Mouse (Mus musculus) urinary bladder, adult 2 months (tissue): ENCODE data around the gene Accsl. TPM values are rescaled to one million over a fixed set of nuclear protein-coding genes. Genes with fewer than 3 reads are reported as not detected.

Experiments
- DNase-seq: peaks from one replicate; pipeline ENCODE4 v3.0.0; 2022; ENCODE audit warnings: low spot score
- polyA plus RNA-seq: library from polyadenylated mRNA; depleted of rRNA; stranded (reverse); fragments of >200 nt; gene quantifications from 2 replicates; pipeline ENCODE4 v1.2.3, GENCODE M21; 2012

The Accsl gene
- polyA plus RNA-seq, 1 experiment = 0.10 TPM

GRCm38 (mm10) chr2:93874606-93875005, 5.6 kb upstream of the Accsl start:
- DNase-seq = no peak

DNA sequence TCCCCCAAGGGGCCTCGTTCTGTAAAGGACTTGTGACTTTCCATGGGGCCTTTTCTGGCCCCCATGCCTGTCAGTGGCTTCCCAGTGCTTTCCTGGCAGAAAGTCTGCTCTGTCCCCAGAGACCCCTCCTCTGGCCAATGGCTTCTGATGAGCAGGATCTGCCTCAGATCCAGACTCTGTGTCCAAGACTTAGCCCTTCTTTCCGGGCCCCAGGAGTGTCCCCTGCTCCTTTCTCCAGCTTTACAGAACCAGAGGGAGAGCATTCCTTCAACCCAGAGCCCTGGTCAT, 5.2 kb upstream of the Accsl start:
- DNase-seq = no peak

DNA sequence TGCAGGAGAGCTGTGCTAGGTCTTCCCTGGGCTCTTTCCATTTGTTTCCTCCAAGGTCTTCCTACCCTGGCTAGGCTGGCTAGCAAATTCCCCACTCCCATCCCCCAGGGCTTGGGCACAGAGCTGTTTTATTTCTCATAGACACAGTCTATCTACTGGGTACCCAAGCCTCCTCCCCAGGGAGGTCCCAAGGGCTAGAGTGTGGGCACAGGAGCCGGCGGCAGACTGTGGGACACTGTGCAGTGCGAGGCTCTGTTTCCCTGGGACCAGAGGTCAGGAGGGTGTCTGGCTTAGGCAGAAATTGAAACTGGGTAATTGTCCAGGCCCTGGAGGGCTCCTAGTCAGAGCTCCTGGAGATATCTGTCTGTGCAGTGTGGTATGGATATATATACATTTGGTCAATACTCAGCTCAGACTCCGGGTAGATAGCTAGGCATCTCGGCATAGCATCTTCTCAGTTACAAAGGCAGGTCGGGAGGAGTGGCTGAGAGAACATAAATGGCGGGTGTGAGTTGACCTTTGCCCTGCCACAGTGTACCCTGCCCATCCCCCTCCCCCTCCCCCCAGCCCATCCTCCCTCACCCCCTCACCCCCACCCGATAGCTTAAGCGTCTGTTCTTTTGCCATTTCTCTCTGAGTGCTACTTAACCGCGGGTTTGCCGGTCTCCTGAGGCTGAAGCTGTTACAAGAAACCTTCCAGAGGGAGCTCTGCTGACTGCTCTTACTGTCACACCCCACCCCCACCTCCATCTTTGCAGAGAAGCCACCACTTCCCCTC, 4.7 kb upstream of the Accsl start:
- no peak for DNase-seq

DNA sequence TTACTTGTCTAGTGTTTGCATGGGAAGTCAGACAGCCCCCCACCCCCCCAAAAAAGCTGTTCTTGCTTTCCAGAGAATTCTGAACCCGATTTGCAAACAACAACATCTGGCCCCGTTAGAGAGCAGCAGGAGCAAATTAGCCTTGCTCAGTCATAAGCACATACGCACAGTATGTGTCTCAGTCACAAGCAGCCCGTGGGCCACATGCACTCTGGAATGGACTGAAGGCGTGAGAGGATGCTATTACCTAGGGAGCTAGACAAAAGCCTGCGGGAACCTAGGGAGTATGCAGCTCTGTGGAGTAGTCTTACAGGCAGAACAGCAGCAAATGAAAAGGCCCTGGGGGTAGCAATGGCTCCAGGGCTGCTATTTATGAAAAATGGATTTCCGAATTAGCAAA, 3.3 kb upstream of the Accsl start:
- DNase-seq = no peak

- no peak for DNase-seq
Measured at GRCm38 (mm10) chr2:93871411-93871925, 2.5 kb upstream of the Accsl start.

DNA sequence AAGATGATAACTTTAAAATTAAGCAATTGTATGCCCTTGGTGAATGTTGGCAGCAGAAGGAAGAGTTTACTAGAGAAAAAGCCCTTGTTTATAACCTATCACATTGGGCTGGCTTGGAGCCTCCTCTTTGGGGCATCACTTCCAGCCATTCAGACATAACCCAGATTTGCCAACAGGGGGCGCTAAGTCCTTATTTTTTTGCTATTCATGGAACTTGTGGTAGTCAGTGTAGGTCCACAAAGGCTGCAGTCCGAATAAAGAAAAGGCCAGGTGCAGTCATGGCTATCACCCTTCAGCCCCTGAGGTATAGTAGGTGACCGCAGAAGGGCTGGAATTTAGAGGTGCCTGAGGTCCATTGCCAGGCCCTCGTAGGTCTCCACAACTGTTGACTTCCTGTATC, 1.9 kb upstream of the Accsl start:
- no peak for DNase-seq

GRCm38 (mm10) chr2:93868566-93868965, 391 bp downstream of the Accsl start:
- DNase-seq = no peak

DNA sequence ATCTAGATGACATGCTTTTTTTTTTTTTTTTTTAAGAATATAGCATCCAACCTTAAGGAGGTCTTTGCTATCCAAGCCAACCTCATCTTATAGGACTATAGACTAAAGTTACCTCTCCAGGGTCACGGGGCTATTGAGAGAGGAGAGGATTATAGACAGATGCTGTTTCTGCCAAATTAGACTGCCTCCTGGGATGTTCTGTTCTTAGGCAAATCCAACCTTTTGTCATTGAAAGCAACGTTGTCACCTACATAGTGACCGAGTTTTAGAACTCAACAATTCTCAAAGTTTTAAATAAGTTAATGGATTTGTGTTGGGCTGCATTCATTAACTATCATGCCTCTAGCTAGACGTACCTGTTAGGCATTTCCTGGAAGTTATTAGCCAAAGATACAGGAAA, 5.7 kb downstream of the Accsl start:
- DNase-seq = no peak

- no peak for DNase-seq
Measured at GRCm38 (mm10) chr2:93858845-93859244, 10.1 kb downstream of the Accsl start.

DNA sequence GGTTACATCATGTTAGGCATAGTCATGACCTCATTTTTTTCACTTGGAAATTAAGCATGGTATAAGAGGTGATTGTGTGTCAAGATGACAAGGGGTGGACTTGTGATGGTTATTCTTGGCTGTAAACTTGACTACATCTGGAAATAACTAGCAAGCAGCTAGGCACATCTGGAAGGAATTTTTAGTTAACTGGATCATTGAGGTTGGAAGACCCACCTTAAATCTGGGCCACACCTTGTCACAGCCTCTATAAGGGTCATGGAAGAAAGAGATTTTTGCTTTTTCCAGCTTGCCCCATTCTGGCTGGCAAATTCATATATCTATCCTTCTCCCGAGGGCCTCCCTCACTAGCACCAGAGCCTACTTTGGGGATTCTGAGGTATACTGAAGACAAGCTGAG, 17.7 kb downstream of the Accsl start:
- no peak for DNase-seq

DNA sequence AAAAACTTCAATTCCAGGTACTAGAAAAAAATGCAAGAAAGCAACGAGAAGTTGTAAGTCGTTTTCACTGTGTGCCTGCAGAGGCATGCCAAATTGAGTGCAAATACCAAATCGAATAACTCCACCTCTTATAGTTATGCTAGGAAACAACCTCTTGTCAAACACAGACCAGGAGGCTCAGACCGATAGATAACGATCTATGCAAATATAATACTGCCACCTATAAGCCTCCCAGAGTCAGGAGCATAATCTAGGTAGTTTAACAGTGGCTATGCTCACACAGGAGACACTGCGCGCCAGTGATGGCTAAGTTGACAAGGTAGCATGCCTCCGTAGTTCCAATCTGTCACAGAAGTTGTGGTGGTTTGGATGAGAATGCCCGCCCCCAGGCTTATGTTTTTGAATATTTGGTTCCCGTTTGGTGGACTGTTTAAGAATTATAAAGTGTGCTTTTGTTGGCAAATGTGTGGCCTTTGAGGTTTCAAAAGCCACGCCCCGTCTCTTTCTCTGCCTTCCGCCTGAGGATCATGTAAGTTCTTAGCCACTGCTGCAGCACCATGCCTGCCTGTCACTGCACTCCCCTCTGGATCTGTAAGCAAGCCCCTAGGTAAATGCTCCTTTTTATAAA, 18.5 kb downstream of the Accsl start:
- DNase-seq = no peak

- DNase-seq = peak; percentile 54
Measured at GRCm38 (mm10) chr2:93849505-93850089, 19.4 kb downstream of the Accsl start, which contains the start of gene Accs. Accs (minus strand) TSS chr2:93849943.

DNA sequence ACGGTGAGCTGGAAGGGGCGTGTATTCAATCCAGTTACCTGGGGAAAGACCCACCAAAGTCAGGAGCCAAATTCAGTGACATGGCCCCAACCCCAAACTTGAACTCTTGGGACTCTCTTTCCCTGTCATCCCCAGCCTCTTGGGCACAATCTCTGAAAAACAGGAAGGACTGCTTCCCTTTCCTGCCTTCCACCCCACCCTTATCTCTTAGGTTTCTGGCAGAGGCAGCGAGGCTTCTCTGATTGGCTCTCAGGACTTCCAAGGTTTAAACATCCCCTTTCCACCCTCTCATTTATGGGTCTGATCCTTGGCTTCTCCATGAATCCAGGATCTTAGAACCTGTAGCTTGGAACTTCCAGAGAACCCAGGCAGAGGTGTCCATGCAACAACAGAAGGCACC, 27.6 kb downstream of the Accsl start:
- DNase-seq = no peak

- DNase-seq = no peak
Measured at GRCm38 (mm10) chr2:93840109-93840508, 28.8 kb downstream of the Accsl start.

- no peak for DNase-seq
Measured at GRCm38 (mm10) chr2:93838931-93839330, 30.0 kb downstream of the Accsl start.

GRCm38 (mm10) chr2:93836232-93836785, 32.6 kb downstream of the Accsl start:
- no peak for DNase-seq

DNA sequence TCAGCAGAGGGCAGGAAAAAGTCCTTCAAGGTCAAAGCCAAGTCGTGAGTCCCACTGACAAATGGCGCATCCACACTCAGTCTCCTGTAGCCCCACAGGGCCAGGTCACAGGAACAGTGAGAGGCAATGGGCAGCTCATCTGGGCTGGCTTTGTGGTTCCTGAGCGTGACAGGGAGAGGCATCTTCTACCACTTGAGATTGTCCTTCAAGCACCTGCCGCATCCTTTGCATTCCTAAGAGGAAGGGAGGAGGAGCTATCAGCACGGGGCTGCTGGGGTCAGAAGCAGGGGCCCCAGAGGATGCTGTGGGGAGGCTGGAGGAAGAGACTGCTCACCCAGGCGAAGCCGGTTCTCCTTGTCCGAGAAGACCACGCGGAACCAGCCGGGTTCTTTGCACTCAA, 33.4 kb downstream of the Accsl start:
- DNase-seq = no peak

- no peak for DNase-seq
Measured at GRCm38 (mm10) chr2:93823519-93823918, 45.4 kb downstream of the Accsl start.

- peak; percentile 92 for DNase-seq
Measured at GRCm38 (mm10) chr2:93822045-93822749, 46.8 kb downstream of the Accsl start, which contains the start of gene Ext2. Ext2 (minus strand) TSS chr2:93822568.

GRCm38 (mm10) chr2:93817791-93818190, 51.2 kb downstream of the Accsl start:
- no peak for DNase-seq

- DNase-seq = no peak
Measured at GRCm38 (mm10) chr2:93813343-93813742, 55.6 kb downstream of the Accsl start.

- no peak for DNase-seq
Measured at GRCm38 (mm10) chr2:93811812-93812211, 57.1 kb downstream of the Accsl start.
